Mouse (Mus musculus) kidney, embryonic 15.5 days (tissue): ENCODE results near the gene Supt20. TPM values are rescaled to one million over a fixed set of nuclear protein-coding genes. Genes with fewer than 3 reads are reported as not detected.
A peak's percentile ranks its signal among the peaks of the same experiment; 100 is the strongest.

Experiments
- ATAC-seq: fragments of 200-750 bp; cut with Nextera tagmentation; replicated peaks from 2 replicates; pipeline ENCODE4 v1.8.0; 2017; ENCODE audit warnings: moderate TSS enrichment; ENCODE audit not compliant: low FRiP score
- H3K27ac ChIP-seq: fragments of 300-500 bp; sonication (generic); 2 replicates; pipeline ENCODE4 v1.5.1; 2015; ENCODE audit warnings: mild to moderate bottlenecking, inconsistent platforms
- H3K27me3 ChIP-seq: fragments of 300-500 bp; sonication (generic); 2 replicates; pipeline ENCODE4 v1.6.1; 2015; ENCODE audit warnings: inconsistent platforms
- H3K36me3 ChIP-seq: fragments of 300-500 bp; sonication (generic); 2 replicates; pipeline ENCODE4 v1.6.1; 2015; ENCODE audit warnings: inconsistent platforms
- H3K4me1 ChIP-seq: fragments of 300-500 bp; sonication (generic); 2 replicates; pipeline ENCODE4 v1.6.1; 2015; ENCODE audit warnings: inconsistent platforms
- H3K4me2 ChIP-seq: fragments of 300-500 bp; sonication (generic); 2 replicates; pipeline ENCODE4 v1.6.1; 2015; ENCODE audit warnings: moderate library complexity, mild to moderate bottlenecking, inconsistent platforms
- H3K4me3 ChIP-seq: fragments of 300-500 bp; sonication (generic); replicated peaks from 2 replicates; pipeline ENCODE4 v1.5.1; 2015; ENCODE audit warnings: mild to moderate bottlenecking, inconsistent platforms
- H3K9ac ChIP-seq: fragments of 300-500 bp; sonication (generic); 2 replicates; pipeline ENCODE4 v1.6.1; 2015; ENCODE audit warnings: mild to moderate bottlenecking, inconsistent platforms
- H3K9me3 ChIP-seq: fragments of 300-500 bp; sonication (generic); replicated peaks from 2 replicates; pipeline ENCODE4 v1.6.1; 2016; ENCODE audit warnings: inconsistent platforms
- WGBS: fragments of 180-500 bp; shearing (Covaris S2); methylation state at CpG from one replicate; pipeline ENCODE4 v1.1.7; 2015; ENCODE audit warnings: mixed read lengths; 5-methylcytosine and 5-hydroxymethylcytosine counted together
- polyA plus RNA-seq: library from polyadenylated mRNA; unstranded; fragments of >200 nt; fragmentation: Nextera tagmentation; extraction: Ambion mirVana; gene quantifications from 2 replicates; pipeline ENCODE4 v1.2.1, GENCODE M21; 2015

Gene Supt20
- polyA plus RNA-seq: 109 and 115 TPM in 2 replicates

- peaks cover 6% of the 10 kb centered on the region; the same call in 1 of the 2 replicates for H3K4me1 ChIP-seq
- WGBS: 1% methylated on average over 65 of the region's 65 CpGs
Observed at GRCm38 (mm10) chr3:54692202-54693055, at the start of gene Supt20. Gene Supt20, plus strand, starts transcription at chr3:54692807.

GRCm38 (mm10) chr3:54642851-54643250, 49.8 kb upstream of the Supt20 start:
- 61% methylated on average over 1 of the region's 1 CpGs for WGBS
- Histone ChIP-seq H3K36me3 (no peaks in the 10 kb centered on the region), H3K4me3 (no peak overlapping the region), H3K27ac (no peak overlapping the region), H3K9me3 (no peaks in the 10 kb centered on the region), H3K4me1 (no peaks in the 10 kb centered on the region), H3K9ac (no peak overlapping the region), H3K4me2 (no peak overlapping the region), H3K27me3 (no peaks in the 10 kb centered on the region)
- ATAC-seq: no peak

More at GRCm38 (mm10) chr3:54692202-54693055, at the start of gene Supt20:
- Histone ChIP-seq H3K27ac (peak within 1 kb of the TSS; percentile 95), H3K9me3 (no peaks in the 10 kb centered on the region), H3K36me3 (peaks cover 26% of the 10 kb centered on the region), H3K4me2 (peak within 1 kb of the TSS; percentile 80), H3K27me3 (no peaks in the 10 kb centered on the region), H3K9ac (peak within 1 kb of the TSS; percentile 74), H3K4me3 (peak within 1 kb of the TSS; percentile 83)
- peak; percentile 99 for ATAC-seq

- 0 out of 2 replicates have a peak overlapping the region, but pooled peaks have one; percentile 14 for H3K27ac ChIP-seq
- ATAC-seq: no peak
Observed at GRCm38 (mm10) chr3:54647583-54647982, 45.0 kb upstream of the Supt20 start.

GRCm38 (mm10) chr3:54651576-54651975, 41.0 kb upstream of the Supt20 start:
- H3K27ac ChIP-seq: no peak overlapping the region
- H3K27me3 ChIP-seq: no peaks in the 10 kb centered on the region
- no peak overlapping the region for H3K9ac ChIP-seq
- WGBS: 71% methylated on average over 4 of the region's 4 CpGs
- no peaks in the 10 kb centered on the region for H3K4me1 ChIP-seq
- no peak for ATAC-seq
- H3K4me2 ChIP-seq: no peak overlapping the region
- H3K9me3 ChIP-seq: no peaks in the 10 kb centered on the region
- H3K4me3 ChIP-seq: no peak overlapping the region
- H3K36me3 ChIP-seq: no peaks in the 10 kb centered on the region

More at GRCm38 (mm10) chr3:54647583-54647982, 45.0 kb upstream of the Supt20 start:
- Histone ChIP-seq H3K4me2 (no peak overlapping the region), H3K36me3 (no peaks in the 10 kb centered on the region), H3K4me1 (no peaks in the 10 kb centered on the region), H3K9me3 (no peaks in the 10 kb centered on the region), H3K9ac (no peak overlapping the region), H3K27me3 (no peaks in the 10 kb centered on the region), H3K4me3 (no peak overlapping the region)
- 48% methylated on average over 2 of the region's 2 CpGs for WGBS

GRCm38 (mm10) chr3:54654169-54654568, 38.4 kb upstream of the Supt20 start:
- H3K27ac ChIP-seq: no peak overlapping the region
- no peak overlapping the region for H3K4me2 ChIP-seq
- H3K27me3 ChIP-seq: no peaks in the 10 kb centered on the region
- no peak overlapping the region for H3K4me3 ChIP-seq
- WGBS: 77% methylated on average over 1 of the region's 1 CpGs
- no peaks in the 10 kb centered on the region for H3K4me1 ChIP-seq
- H3K9me3 ChIP-seq: no peaks in the 10 kb centered on the region
- no peak for ATAC-seq
- no peaks in the 10 kb centered on the region for H3K36me3 ChIP-seq
- H3K9ac ChIP-seq: no peak overlapping the region

- no peak for ATAC-seq
- Histone ChIP-seq H3K4me3 (no peak overlapping the region), H3K27me3 (no peaks in the 10 kb centered on the region), H3K4me1 (no peaks in the 10 kb centered on the region), H3K9ac (no peak overlapping the region), H3K36me3 (no peaks in the 10 kb centered on the region), H3K4me2 (no peak overlapping the region), H3K27ac (no peak overlapping the region), H3K9me3 (no peaks in the 10 kb centered on the region)
- 84% methylated on average over 3 of the region's 3 CpGs for WGBS
Observed at GRCm38 (mm10) chr3:54657090-54657489, 35.5 kb upstream of the Supt20 start.

GRCm38 (mm10) chr3:54657888-54658626, 34.5 kb upstream of the Supt20 start:
- Histone ChIP-seq H3K9me3 (no peaks in the 10 kb centered on the region), H3K36me3 (no peaks in the 10 kb centered on the region), H3K4me2 (no peak overlapping the region), H3K4me1 (no peaks in the 10 kb centered on the region), H3K9ac (no peak overlapping the region), H3K27ac (no peak overlapping the region), H3K27me3 (no peaks in the 10 kb centered on the region), H3K4me3 (no peak overlapping the region)
- WGBS: 75% methylated on average over 6 of the region's 6 CpGs
- no peak for ATAC-seq

GRCm38 (mm10) chr3:54659736-54660135, 32.9 kb upstream of the Supt20 start:
- Histone ChIP-seq H3K9me3 (no peaks in the 10 kb centered on the region), H3K4me3 (no peak overlapping the region), H3K27ac (no peak overlapping the region), H3K9ac (no peak overlapping the region), H3K36me3 (no peaks in the 10 kb centered on the region), H3K4me2 (no peak overlapping the region), H3K4me1 (no peaks in the 10 kb centered on the region), H3K27me3 (no peaks in the 10 kb centered on the region)
- WGBS: 80% methylated on average over 2 of the region's 2 CpGs
- no peak for ATAC-seq

- Histone ChIP-seq H3K27me3 (no peaks in the 10 kb centered on the region), H3K36me3 (no peaks in the 10 kb centered on the region), H3K4me3 (no peak overlapping the region), H3K9me3 (no peaks in the 10 kb centered on the region), H3K9ac (no peak overlapping the region), H3K4me2 (no peak overlapping the region), H3K4me1 (no peaks in the 10 kb centered on the region), H3K27ac (no peak overlapping the region)
- no peak for ATAC-seq
- 63% methylated on average over 5 of the region's 5 CpGs for WGBS
Observed at GRCm38 (mm10) chr3:54662411-54662810, 30.2 kb upstream of the Supt20 start.

- H3K4me1 ChIP-seq: no peaks in the 10 kb centered on the region
- H3K9ac ChIP-seq: no peak overlapping the region
- no peaks in the 10 kb centered on the region for H3K9me3 ChIP-seq
- 79% methylated on average over 3 of the region's 3 CpGs for WGBS
- H3K4me3 ChIP-seq: no peak overlapping the region
- H3K36me3 ChIP-seq: no peaks in the 10 kb centered on the region
- ATAC-seq: no peak
- no peak overlapping the region for H3K27ac ChIP-seq
- H3K4me2 ChIP-seq: no peak overlapping the region
- no peaks in the 10 kb centered on the region for H3K27me3 ChIP-seq
Observed at GRCm38 (mm10) chr3:54668141-54668540, 24.5 kb upstream of the Supt20 start.

GRCm38 (mm10) chr3:54668722-54669121, 23.9 kb upstream of the Supt20 start:
- H3K4me3 ChIP-seq: no peak overlapping the region
- ATAC-seq: no peak
- H3K4me2 ChIP-seq: no peak overlapping the region
- no peaks in the 10 kb centered on the region for H3K4me1 ChIP-seq
- H3K27me3 ChIP-seq: no peaks in the 10 kb centered on the region
- 82% methylated on average over 6 of the region's 6 CpGs for WGBS
- no peaks in the 10 kb centered on the region for H3K36me3 ChIP-seq
- H3K27ac ChIP-seq: no peak overlapping the region
- H3K9ac ChIP-seq: no peak overlapping the region
- H3K9me3 ChIP-seq: no peaks in the 10 kb centered on the region

GRCm38 (mm10) chr3:54669559-54669958, 23.0 kb upstream of the Supt20 start:
- Histone ChIP-seq H3K4me3 (no peak overlapping the region), H3K27ac (no peak overlapping the region), H3K9me3 (no peaks in the 10 kb centered on the region), H3K4me1 (no peaks in the 10 kb centered on the region), H3K9ac (no peak overlapping the region), H3K27me3 (no peaks in the 10 kb centered on the region), H3K4me2 (no peak overlapping the region), H3K36me3 (no peaks in the 10 kb centered on the region)
- ATAC-seq: no peak
- WGBS: 88% methylated on average over 6 of the region's 6 CpGs
